Mouse (Mus musculus): ENCODE data around the gene Klk6.

GRCm38 (mm10) chr7:43789295-43789694, 35.0 kb upstream of the Klk6 start:
- TF ChIP-seq GATA1 (IDR thresholded peaks at IDR 0.05; ENCODE audit: borderline replicate concordance, low read length) (no peak), FLI1 (IDR thresholded peaks at IDR 0.05; ENCODE audit: low read length) (no peak)

All from megakaryocyte, embryonic 14.5 days (primary cell).